Mouse (Mus musculus) adrenal gland, postnatal 14 days (tissue): ENCODE results near the gene Ranbp9. TPM values are rescaled to one million over a fixed set of nuclear protein-coding genes. Genes with fewer than 3 reads are reported as not detected.

Source experiments
- DNase-seq: peaks from one replicate; pipeline ENCODE4 v3.0.0; 2021; ENCODE audit warnings: mixed read lengths
- total RNA-seq: library from RNA; stranded (reverse); gene quantifications from 2 replicates; pipeline ENCODE4 v1.2.3, GENCODE M21; 2021

Ranbp9 gene
- total RNA-seq, 1 experiment from 2014 or later: 57.1 TPM

GRCm38 (mm10) chr13:43450686-43451085, 30.4 kb downstream of the Ranbp9 start:
- DNase-seq: no peak

GRCm38 (mm10) chr13:43447721-43448120, 33.4 kb downstream of the Ranbp9 start:
- no peak for DNase-seq

- DNase-seq: no peak
Observed at GRCm38 (mm10) chr13:43445754-43446153, 35.3 kb downstream of the Ranbp9 start.

- DNase-seq: no peak
Observed at GRCm38 (mm10) chr13:43444717-43445116, 36.4 kb downstream of the Ranbp9 start.

GRCm38 (mm10) chr13:43443706-43444105, 37.4 kb downstream of the Ranbp9 start:
- DNase-seq: no peak

GRCm38 (mm10) chr13:43442551-43442950, 38.5 kb downstream of the Ranbp9 start:
- DNase-seq: no peak

- no peak for DNase-seq
Observed at GRCm38 (mm10) chr13:43440376-43440775, 40.7 kb downstream of the Ranbp9 start.

- no peak for DNase-seq
Observed at GRCm38 (mm10) chr13:43433395-43433794, 47.7 kb downstream of the Ranbp9 start.

- peak; percentile 15 for DNase-seq
Observed at GRCm38 (mm10) chr13:43428436-43428835, 52.6 kb downstream of the Ranbp9 start.

GRCm38 (mm10) chr13:43415249-43415648, 65.8 kb downstream of the Ranbp9 start:
- no peak for DNase-seq

GRCm38 (mm10) chr13:43413611-43414010, 67.5 kb downstream of the Ranbp9 start:
- no peak for DNase-seq

- DNase-seq: no peak
Observed at GRCm38 (mm10) chr13:43412311-43412710, 68.8 kb downstream of the Ranbp9 start.

GRCm38 (mm10) chr13:43399576-43399975, 81.5 kb downstream of the Ranbp9 start:
- DNase-seq: no peak

GRCm38 (mm10) chr13:43398297-43399080, 82.6 kb downstream of the Ranbp9 start, which contains the start of gene Nol7:
Gene Nol7, plus strand, starts transcription at chr13:43398390.
- peak; percentile 97 for DNase-seq

GRCm38 (mm10) chr13:43397700-43398296, 83.3 kb downstream of the Ranbp9 start:
- no peak for DNase-seq

- DNase-seq: no peak
Observed at GRCm38 (mm10) chr13:43385321-43385720, 95.8 kb downstream of the Ranbp9 start.

- no peak for DNase-seq
Observed at GRCm38 (mm10) chr13:43379989-43380388, 101.1 kb downstream of the Ranbp9 start.

- peak; percentile 24 for DNase-seq
Observed at GRCm38 (mm10) chr13:43374918-43375432, 106.1 kb downstream of the Ranbp9 start.

GRCm38 (mm10) chr13:43374205-43374604, 106.9 kb downstream of the Ranbp9 start:
- no peak for DNase-seq

GRCm38 (mm10) chr13:43372892-43373291, 108.2 kb downstream of the Ranbp9 start:
- DNase-seq: no peak

- DNase-seq: no peak
Observed at GRCm38 (mm10) chr13:43370063-43370462, 111.0 kb downstream of the Ranbp9 start.

- no peak for DNase-seq
Observed at GRCm38 (mm10) chr13:43365825-43366184, 115.3 kb downstream of the Ranbp9 start.

GRCm38 (mm10) chr13:43364985-43365824, 115.9 kb downstream of the Ranbp9 start, which contains the start of gene Sirt5:
Gene Sirt5, plus strand, starts transcription at chr13:43365496.
- DNase-seq: peak; percentile 94
